Mouse (Mus musculus) lung, embryonic 15.5 days (tissue): Measurements from ENCODE around the gene Phactr2. TPM values are rescaled to one million over a fixed set of nuclear protein-coding genes. Genes with fewer than 3 reads are reported as not detected.
A peak's percentile ranks its signal among the peaks of the same experiment; 100 is the strongest.

Experiments used
- ATAC-seq: fragments of 200-750 bp; cut with Nextera tagmentation; 2 replicates; pipeline ENCODE4 v1.8.0; 2017; ENCODE audit warnings: moderate number of reproducible peaks, borderline replicate concordance; ENCODE audit not compliant: low FRiP score, low TSS enrichment; ENCODE audit errors: extremely low read depth
- H3K27ac ChIP-seq: fragments of 300-500 bp; sonication (generic); 2 replicates; pipeline ENCODE4 v1.5.1; 2015; ENCODE audit warnings: moderate library complexity, mild to moderate bottlenecking, inconsistent platforms
- H3K27me3 ChIP-seq: fragments of 300-500 bp; sonication (generic); 2 replicates; pipeline ENCODE4 v1.6.1; 2015; ENCODE audit warnings: inconsistent platforms
- H3K36me3 ChIP-seq: fragments of 300-500 bp; sonication (generic); 2 replicates; pipeline ENCODE4 v1.6.1; 2015; ENCODE audit warnings: inconsistent platforms
- H3K4me1 ChIP-seq: fragments of 300-500 bp; sonication (generic); 2 replicates; pipeline ENCODE4 v1.6.1; 2015; ENCODE audit warnings: inconsistent platforms
- H3K4me2 ChIP-seq: fragments of 300-500 bp; sonication (generic); 2 replicates; pipeline ENCODE4 v1.6.1; 2015; ENCODE audit warnings: inconsistent platforms, mild to moderate bottlenecking, moderate library complexity
- H3K4me3 ChIP-seq: fragments of 300-500 bp; sonication (generic); 2 replicates; pipeline ENCODE4 v1.5.1; 2015; ENCODE audit warnings: mild to moderate bottlenecking, inconsistent platforms
- H3K9ac ChIP-seq: fragments of 300-500 bp; sonication (generic); 2 replicates; pipeline ENCODE4 v1.6.1; 2015; ENCODE audit warnings: inconsistent platforms
- H3K9me3 ChIP-seq: fragments of 300-500 bp; sonication (generic); 2 replicates; pipeline ENCODE4 v1.6.1; 2016; ENCODE audit warnings: inconsistent platforms
- WGBS: fragments of 180-500 bp; shearing (Covaris S2); methylation state at CpG from one replicate; pipeline ENCODE4 v1.1.7; 2015; 5-methylcytosine and 5-hydroxymethylcytosine counted together
- polyA plus RNA-seq: library from polyadenylated mRNA; unstranded; fragments of >200 nt; fragmentation: Nextera tagmentation; extraction: Ambion mirVana; gene quantifications from 2 replicates; pipeline ENCODE4 v1.2.1, GENCODE M21; 2015

Phactr2 gene
- polyA plus RNA-seq, 1 experiment from 2014 or later: 33.7 TPM

GRCm38 (mm10) chr10:13230716-13231115, 243.5 kb downstream of the Phactr2 start:
- Histone ChIP-seq H3K9ac (no peak overlapping the region), H3K4me1 (peaks cover 5% of the 10 kb centered on the region), H3K36me3 (peaks cover 16% of the 10 kb centered on the region), H3K4me2 (no peak overlapping the region), H3K9me3 (no peaks in the 10 kb centered on the region), H3K4me3 (no peak overlapping the region), H3K27me3 (no peaks in the 10 kb centered on the region), H3K27ac (no peak overlapping the region)
- WGBS: 87% methylated on average over 7 of the region's 7 CpGs
- ATAC-seq: no peak

GRCm38 (mm10) chr10:13225377-13226063, 248.7 kb downstream of the Phactr2 start:
- H3K27ac ChIP-seq: no peak overlapping the region
- H3K36me3 ChIP-seq: peaks cover 20% of the 10 kb centered on the region
- H3K4me3 ChIP-seq: no peak overlapping the region
- H3K27me3 ChIP-seq: no peaks in the 10 kb centered on the region
- no peak for ATAC-seq
- no peaks in the 10 kb centered on the region for H3K9me3 ChIP-seq
- no peak overlapping the region for H3K4me2 ChIP-seq
- H3K9ac ChIP-seq: no peak overlapping the region
- WGBS: 80% methylated on average over 7 of the region's 7 CpGs
- no peaks in the 10 kb centered on the region for H3K4me1 ChIP-seq

GRCm38 (mm10) chr10:13222135-13222534, 252.1 kb downstream of the Phactr2 start:
- no peak overlapping the region for H3K27ac ChIP-seq
- H3K36me3 ChIP-seq: peaks cover 16% of the 10 kb centered on the region; the same call in 1 of the 2 replicates
- H3K9me3 ChIP-seq: no peaks in the 10 kb centered on the region
- no peak overlapping the region for H3K4me3 ChIP-seq
- no peak for ATAC-seq
- 0 out of 2 replicates have a peak, but pooled peaks cover 3% of the 10 kb centered on the region for H3K4me1 ChIP-seq
- H3K9ac ChIP-seq: no peak overlapping the region
- H3K4me2 ChIP-seq: no peak overlapping the region
- H3K27me3 ChIP-seq: no peaks in the 10 kb centered on the region
- WGBS: 70% methylated on average over 3 of the region's 3 CpGs

- no peak overlapping the region for H3K4me2 ChIP-seq
- H3K27ac ChIP-seq: no peak overlapping the region
- WGBS: 64% methylated on average over 1 of the region's 1 CpGs
- no peak for ATAC-seq
- H3K9me3 ChIP-seq: no peaks in the 10 kb centered on the region
- H3K27me3 ChIP-seq: no peaks in the 10 kb centered on the region
- peaks cover 16% of the 10 kb centered on the region; the same call in 1 of the 2 replicates for H3K36me3 ChIP-seq
- H3K4me3 ChIP-seq: no peak overlapping the region
- 0 out of 2 replicates have a peak, but pooled peaks cover 3% of the 10 kb centered on the region for H3K4me1 ChIP-seq
- H3K9ac ChIP-seq: no peak overlapping the region
Measured at GRCm38 (mm10) chr10:13220061-13220460, 254.2 kb downstream of the Phactr2 start.

DNA sequence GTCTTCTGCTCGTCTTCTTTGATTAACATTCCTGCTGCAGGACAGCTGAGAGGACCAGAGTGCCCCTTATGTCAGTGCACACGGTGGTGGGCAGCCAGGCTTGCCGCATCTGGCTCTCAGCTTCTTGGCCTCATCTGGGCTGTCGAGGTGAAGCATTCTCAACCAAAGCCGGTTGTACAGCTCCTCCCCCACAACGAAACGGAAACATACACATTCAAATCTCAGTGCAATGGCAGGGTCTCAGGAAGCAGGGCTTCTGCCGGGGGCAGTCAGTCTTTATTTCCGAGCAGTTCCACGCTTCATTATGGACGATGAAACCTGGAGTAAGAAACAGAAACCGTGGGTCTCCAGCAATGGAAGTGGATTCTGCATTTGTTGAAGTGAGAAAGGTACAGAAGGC, 260.3 kb downstream of the Phactr2 start:
- H3K4me1 ChIP-seq: peaks cover 39% of the 10 kb centered on the region
- no peaks in the 10 kb centered on the region for H3K9me3 ChIP-seq
- no peak overlapping the region for H3K4me3 ChIP-seq
- no peak for ATAC-seq
- no peaks in the 10 kb centered on the region for H3K27me3 ChIP-seq
- no peak overlapping the region for H3K4me2 ChIP-seq
- no peak overlapping the region for H3K9ac ChIP-seq
- no peak overlapping the region for H3K27ac ChIP-seq
- H3K36me3 ChIP-seq: no peaks in the 10 kb centered on the region
- 53% methylated on average over 12 of the region's 12 CpGs for WGBS

DNA sequence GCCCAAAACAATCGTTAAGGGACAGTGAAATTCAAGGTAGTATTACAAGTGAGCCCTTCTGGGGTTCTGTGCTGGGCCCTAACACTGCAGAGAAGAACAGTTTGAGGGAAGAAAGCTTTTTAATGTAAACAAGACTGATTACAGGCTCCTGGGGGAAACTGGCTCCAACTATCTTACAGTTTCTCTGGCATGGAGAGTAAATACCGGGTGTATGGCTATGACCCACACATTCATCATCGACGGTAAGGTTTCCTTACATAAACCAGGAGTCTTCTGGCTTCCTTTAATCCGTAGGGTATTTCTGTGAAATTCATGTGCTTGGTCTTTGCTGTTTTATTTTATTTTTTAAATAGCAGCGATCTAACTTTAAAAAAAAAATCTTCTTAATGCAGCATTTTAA, 261.4 kb downstream of the Phactr2 start:
- no peak for ATAC-seq
- Histone ChIP-seq H3K4me1 (peaks cover 39% of the 10 kb centered on the region), H3K9me3 (no peaks in the 10 kb centered on the region), H3K36me3 (no peaks in the 10 kb centered on the region), H3K9ac (no peak overlapping the region), H3K27me3 (no peaks in the 10 kb centered on the region), H3K4me2 (no peak overlapping the region), H3K27ac (no peak overlapping the region), H3K4me3 (no peak overlapping the region)
- 41% methylated on average over 6 of the region's 6 CpGs for WGBS

GRCm38 (mm10) chr10:13212326-13212725, 261.9 kb downstream of the Phactr2 start:
- Histone ChIP-seq H3K4me3 (no peak overlapping the region), H3K4me2 (no peak overlapping the region), H3K9ac (no peak overlapping the region), H3K27ac (peak overlapping the region; percentile 12; the same call in 1 of the 2 replicates), H3K4me1 (peaks cover 39% of the 10 kb centered on the region), H3K36me3 (no peaks in the 10 kb centered on the region), H3K9me3 (no peaks in the 10 kb centered on the region), H3K27me3 (no peaks in the 10 kb centered on the region)
- 64% methylated on average over 9 of the region's 9 CpGs for WGBS
- ATAC-seq: no peak

GRCm38 (mm10) chr10:13209930-13210637, 264.1 kb downstream of the Phactr2 start:
- Histone ChIP-seq H3K36me3 (no peaks in the 10 kb centered on the region), H3K9me3 (no peaks in the 10 kb centered on the region), H3K27me3 (no peaks in the 10 kb centered on the region), H3K9ac (no peak overlapping the region), H3K27ac (peak overlapping the region; percentile 81), H3K4me3 (no peak overlapping the region), H3K4me2 (no peak overlapping the region), H3K4me1 (peaks cover 39% of the 10 kb centered on the region)
- peak; percentile 90 for ATAC-seq
- WGBS: 13% methylated on average over 8 of the region's 8 CpGs

GRCm38 (mm10) chr10:13209506-13209905, 264.7 kb downstream of the Phactr2 start:
- peaks cover 39% of the 10 kb centered on the region for H3K4me1 ChIP-seq
- H3K27ac ChIP-seq: peak overlapping the region; percentile 81
- no peaks in the 10 kb centered on the region for H3K9me3 ChIP-seq
- H3K4me3 ChIP-seq: no peak overlapping the region
- no peak overlapping the region for H3K9ac ChIP-seq
- 34% methylated on average over 3 of the region's 3 CpGs for WGBS
- H3K36me3 ChIP-seq: no peaks in the 10 kb centered on the region
- no peak for ATAC-seq
- H3K27me3 ChIP-seq: no peaks in the 10 kb centered on the region
- H3K4me2 ChIP-seq: no peak overlapping the region

DNA sequence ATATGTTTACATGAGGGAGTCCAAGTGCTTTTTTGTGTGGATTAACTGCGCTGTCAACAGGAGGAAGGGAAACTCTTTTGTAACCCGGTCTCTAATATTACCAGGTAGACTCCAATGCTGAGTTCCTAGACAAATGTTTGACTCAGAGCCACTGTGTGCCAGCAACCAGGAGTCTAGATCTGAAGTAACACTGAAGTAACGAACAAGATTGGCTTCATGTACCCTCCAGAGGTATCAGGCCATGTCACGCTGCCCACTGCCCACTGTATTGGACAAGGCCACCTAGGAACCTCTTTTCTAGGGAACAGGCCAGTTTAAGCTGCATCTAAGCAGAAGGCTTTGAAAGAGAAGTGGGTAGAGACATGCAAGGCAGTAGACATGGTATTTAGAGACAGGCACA, 265.2 kb downstream of the Phactr2 start:
- H3K4me1 ChIP-seq: peaks cover 38% of the 10 kb centered on the region
- H3K27me3 ChIP-seq: no peaks in the 10 kb centered on the region
- no peak for ATAC-seq
- no peak overlapping the region for H3K9ac ChIP-seq
- no peak overlapping the region for H3K4me3 ChIP-seq
- 74% methylated on average over 4 of the region's 4 CpGs for WGBS
- H3K27ac ChIP-seq: peak overlapping the region; percentile 81
- no peak overlapping the region for H3K4me2 ChIP-seq
- no peaks in the 10 kb centered on the region for H3K36me3 ChIP-seq
- no peaks in the 10 kb centered on the region for H3K9me3 ChIP-seq

DNA sequence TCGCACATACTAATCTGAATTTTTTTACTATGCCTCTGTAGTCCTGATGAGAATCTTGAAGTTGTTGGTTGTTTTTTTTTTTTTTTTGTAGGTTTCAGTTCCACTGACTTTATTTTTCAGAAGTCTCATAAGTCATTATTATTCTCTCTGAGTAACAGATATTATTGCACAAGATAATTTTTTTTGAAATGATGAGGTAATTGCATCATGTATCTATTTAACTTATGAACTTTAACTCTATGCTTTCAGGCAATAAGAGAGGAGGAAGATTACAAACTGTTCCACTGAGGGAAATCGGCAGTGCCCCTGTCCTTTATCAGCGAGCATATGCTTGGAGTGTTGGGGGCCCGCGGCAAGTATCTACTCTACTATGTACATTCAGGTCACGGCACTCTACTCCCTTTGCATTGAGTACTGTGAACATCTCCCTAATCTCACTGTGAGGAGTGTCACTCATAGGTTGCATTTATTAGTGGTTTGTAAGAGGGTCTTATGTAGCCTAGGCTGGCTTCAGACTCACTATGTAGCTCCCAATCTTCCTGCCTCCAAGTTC, 272.4 kb downstream of the Phactr2 start:
- 89% methylated on average over 6 of the region's 6 CpGs for WGBS
- Histone ChIP-seq H3K4me2 (no peak overlapping the region), H3K36me3 (no peaks in the 10 kb centered on the region), H3K27ac (no peak overlapping the region), H3K9ac (no peak overlapping the region), H3K4me3 (no peak overlapping the region), H3K4me1 (no peaks in the 10 kb centered on the region), H3K9me3 (no peaks in the 10 kb centered on the region), H3K27me3 (no peaks in the 10 kb centered on the region)
- no peak for ATAC-seq

- Histone ChIP-seq H3K27ac (no peak overlapping the region), H3K4me1 (no peaks in the 10 kb centered on the region), H3K4me3 (no peak overlapping the region), H3K4me2 (no peak overlapping the region), H3K9me3 (no peaks in the 10 kb centered on the region), H3K27me3 (no peaks in the 10 kb centered on the region), H3K9ac (no peak overlapping the region), H3K36me3 (no peaks in the 10 kb centered on the region)
- WGBS: 96% methylated on average over 3 of the region's 3 CpGs
- no peak for ATAC-seq
Measured at GRCm38 (mm10) chr10:13200862-13201261, 273.4 kb downstream of the Phactr2 start.
